Mouse (Mus musculus) cerebellum, postnatal 36 days (tissue): Measurements from ENCODE around the gene Map3k14.

ENCODE experiments used
- DNase-seq, 2 experiments: peaks; one replicate each; pipeline ENCODE4 v3.0.0; 2021 to 2022; ENCODE audit warnings: mixed read lengths in 2 of 2

The Map3k14 gene

DNA sequence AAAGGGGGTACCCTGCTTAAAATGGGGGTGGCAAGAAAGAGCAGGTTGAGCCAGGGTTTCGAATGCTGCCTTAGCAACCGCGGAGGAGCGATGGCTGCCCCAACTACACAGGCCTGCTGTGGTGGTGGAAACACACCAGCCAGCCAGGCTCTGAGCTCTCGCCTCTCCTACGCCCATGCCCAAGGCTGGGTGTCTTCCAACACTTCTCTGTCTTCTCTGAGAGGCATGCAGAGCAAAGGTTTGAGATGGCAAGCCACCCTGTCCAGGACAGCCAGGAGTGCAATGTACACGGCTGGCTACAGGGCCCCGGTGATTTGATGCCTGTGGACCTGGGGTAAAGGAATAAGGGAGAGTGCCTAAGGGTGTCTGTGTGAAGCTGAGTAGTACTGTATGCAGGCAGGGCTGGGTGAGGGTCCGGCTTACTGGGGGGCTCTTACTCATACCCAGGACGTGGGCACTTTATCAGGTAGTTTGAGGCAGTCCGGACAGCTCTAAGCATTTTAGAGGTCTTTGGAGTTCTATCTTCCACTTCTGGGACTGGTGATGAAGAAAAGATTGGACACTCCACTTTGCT is 93.4 kb downstream of the Map3k14 start:
- DNase-seq, result no peak

DNA sequence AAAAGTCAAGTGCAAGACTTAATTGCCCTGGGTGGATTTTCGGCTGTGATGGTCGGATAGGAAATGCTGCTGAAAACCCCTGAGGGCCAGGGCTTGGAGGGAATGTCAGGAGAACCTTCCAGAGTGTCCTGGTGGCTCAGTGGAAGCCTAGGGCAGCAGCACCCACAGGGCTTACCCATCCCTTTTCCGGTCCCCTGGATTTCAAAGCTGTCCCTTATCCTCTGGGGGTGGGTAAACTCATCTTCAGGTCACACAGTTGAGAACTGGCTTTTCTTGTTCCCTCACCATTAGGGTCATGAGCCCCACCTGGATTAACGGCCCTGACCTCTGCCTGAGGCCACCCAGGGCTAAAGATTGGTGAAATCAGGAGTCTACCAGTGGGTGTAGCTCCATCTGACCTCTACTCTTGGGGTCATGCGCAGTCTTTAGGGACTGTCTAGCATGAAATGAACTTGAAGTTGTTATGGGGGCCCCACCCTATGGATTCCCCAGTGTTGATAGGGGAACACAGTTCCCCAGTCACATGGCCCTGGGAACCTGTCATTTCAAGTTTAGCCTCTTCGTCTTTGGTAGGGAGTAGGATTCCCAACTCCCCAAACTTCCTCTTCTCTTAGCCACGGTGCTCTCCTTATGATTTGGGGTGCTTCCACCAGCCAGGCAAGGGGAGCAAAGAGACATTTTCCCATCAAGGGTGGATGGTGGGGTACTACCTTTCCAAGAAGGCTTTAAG is 94.1 kb downstream of the Map3k14 start:
- DNase-seq, result no peak

DNA sequence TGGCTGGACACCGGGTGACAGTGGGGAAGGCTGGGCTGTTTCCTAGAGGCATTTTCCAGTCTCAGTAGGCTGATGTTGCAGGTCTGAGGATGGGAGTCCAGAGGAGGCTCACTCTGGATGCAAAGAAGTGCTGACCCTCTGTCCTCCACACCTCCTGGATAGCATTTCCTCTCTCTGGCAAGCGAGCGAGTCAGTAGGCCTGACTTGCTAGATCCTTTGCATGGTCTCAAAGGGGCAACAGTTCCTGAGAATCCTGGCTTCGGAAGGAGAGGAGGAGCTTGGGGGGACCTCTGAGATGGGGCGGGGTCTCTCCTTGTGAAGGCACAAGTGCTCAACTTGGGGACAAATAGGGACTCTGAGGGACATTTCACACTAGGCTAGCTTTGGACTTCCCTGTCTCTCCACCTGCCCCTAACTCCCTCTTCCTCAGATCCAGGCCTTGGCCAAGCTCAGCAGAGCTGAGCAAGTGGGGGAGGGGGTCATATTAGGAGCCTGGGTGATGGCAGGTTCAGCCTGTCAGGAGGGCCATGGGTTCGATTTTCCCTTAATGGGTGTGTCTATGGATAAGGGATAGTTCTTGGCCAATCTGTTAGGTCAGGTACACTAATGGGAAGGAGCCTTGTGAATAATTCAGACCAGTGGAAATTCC is 94.8 kb downstream of the Map3k14 start:
- no peak for DNase-seq

DNA sequence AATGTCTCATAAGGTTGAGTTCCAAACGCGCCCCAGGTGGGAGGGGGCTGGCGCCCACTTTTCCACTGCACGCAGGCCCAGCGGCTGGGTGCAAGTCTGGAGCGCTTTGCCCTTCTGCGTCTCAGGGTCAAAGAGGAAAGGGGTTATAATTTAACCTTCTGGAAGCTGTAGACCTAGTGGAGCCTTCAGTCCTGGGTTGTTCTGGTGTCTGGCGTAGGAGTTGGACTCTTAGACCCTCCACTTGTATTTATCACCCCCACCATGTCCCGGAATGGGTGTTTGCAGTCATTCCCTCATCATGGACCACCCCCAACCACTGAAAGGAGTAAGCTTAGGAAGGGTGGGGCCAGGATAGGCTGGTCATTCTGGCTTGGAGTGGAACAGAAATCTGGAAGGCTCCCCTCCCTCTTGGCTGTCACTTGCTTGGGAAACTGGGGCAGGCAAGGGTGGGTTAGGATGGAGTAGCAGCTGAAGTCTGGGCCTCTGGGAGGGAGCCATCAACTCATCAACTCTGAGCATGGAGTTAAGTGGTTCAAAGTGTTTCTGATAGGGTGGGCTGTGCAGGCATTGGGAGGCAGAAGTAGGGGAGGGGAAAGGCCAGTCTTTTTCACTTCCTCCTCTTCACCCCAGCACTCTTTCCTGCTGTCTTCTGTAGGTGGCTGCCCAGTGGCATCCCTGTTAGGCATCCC is 95.4 kb downstream of the Map3k14 start:
- DNase-seq, result no peak

GRCm38 (mm10) chr11:103171286-103171620 is 96.0 kb downstream of the Map3k14 start:
- DNase-seq, result peak in 1 of 2 experiments; percentile 31

DNA sequence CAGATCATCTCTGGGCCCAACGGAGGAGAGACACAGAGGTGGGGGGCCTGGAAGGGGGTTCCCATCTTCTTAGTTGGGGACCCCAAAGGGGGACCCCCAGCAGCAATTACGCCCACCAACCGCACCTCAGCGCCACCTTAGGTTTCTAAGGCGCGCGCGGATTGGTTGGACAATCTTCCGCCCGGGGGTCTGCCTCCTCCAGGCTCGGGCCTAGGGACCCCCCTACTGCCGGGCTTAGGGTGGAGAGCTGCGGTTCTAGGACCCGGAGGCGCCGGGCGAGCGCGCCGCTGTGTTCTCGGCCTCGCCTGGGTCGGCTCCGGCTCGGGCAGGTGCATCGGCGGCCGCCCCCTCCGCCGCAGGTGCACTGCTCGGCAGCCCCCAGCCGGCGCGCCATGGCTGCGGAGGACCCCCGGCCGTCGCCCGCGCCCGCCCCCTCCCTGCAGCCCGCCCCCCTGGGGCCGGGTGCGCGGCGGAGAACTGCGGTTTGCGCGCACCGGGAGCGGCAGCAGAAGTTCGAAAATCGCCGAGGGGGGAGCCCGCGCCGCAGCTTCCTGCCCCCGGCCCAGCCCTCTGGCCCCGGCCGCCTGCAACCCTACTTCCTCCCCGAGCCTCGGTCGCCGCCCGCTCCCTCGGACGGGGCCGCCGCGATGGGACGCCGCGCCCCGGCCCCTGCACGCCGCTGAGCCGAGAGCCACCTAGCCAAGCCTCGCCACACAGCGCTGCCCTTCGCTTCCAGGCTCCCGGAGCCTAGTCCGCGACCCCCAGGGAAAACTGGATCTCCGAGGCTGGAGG is 96.6 kb downstream of the Map3k14 start, which contains the start of gene Fmnl1:
Gene Fmnl1 (plus strand): TSS at position 614 of the 792 bp plus-strand sequence.
- peak; percentile 53 to 59 for DNase-seq

DNA sequence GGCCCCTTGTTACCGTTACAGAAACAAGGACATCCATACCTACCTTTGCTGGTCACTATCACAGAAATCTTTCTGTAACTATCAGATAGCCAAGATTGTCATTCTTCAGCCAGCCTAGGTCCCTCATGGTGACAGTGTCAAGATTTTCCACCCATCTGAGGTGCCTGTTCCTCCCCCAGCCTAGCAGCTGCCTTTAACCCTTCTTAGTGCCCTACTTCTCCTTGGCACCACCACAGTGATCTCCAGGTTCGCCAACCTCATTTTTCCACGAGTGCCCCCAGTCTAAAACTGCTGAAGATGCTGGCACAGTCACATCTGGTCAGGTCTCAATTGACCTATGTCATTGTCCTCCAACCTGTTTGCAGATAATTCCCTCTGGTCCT is 97.2 kb downstream of the Map3k14 start:
- no peak for DNase-seq
